Mouse (Mus musculus) ovary, adult 18-20 months (tissue): ENCODE data around the gene Cnot6.

ENCODE experiments used
- DNase-seq: peaks from one replicate; pipeline ENCODE4 v3.0.0; 2022; ENCODE audit warnings: low spot score, mixed read lengths

Gene Cnot6

DNA sequence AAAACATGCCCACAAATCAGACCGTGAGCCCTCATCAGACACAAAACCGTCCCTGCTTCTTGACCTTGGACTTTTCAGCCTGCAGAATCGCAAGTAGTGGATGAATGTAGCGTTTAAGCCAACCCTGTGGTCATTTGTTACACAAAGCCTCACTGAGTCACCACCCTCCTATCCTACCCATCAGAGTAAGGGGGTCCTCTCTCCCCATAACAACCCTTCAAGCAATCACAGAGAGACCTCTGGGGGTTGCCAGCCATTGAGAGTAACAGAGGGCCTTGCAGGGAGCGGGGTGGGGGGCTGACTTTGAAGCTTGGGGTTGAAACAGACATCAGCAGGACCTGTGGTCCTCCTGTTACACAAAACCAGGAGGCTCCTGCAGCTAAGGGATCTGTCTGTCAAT is 57.9 kb downstream of the Cnot6 start:
- DNase-seq = no peak

DNA sequence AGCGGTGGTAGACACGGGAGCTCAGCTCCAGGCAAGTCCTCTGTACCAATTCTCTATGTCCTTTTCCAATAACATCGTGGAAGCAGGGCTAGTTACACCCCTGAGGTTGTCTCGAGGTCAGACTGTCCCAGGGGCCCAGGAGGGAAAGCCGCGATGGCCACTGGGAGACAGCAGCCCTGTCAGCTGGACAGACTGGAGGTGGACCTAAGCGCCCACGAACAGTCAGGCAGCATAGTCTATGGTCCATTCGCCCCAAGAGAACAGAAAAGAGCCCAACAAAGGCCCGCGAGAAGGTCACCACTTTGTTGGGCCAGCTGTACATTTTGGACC is 59.5 kb downstream of the Cnot6 start:
- DNase-seq = no peak

GRCm38 (mm10) chr11:49652401-49653078 is 60.0 kb downstream of the Cnot6 start:
- DNase-seq = peak; percentile 43

GRCm38 (mm10) chr11:49651762-49652322 is 60.7 kb downstream of the Cnot6 start:
- DNase-seq = no peak

GRCm38 (mm10) chr11:49650994-49651761 is 61.3 kb downstream of the Cnot6 start:
- no peak for DNase-seq

GRCm38 (mm10) chr11:49650113-49650993 is 62.2 kb downstream of the Cnot6 start:
- DNase-seq = no peak

GRCm38 (mm10) chr11:49645677-49646076 is 66.8 kb downstream of the Cnot6 start:
- DNase-seq = no peak

- DNase-seq = no peak
Observed at GRCm38 (mm10) chr11:49636449-49636848, 76.1 kb downstream of the Cnot6 start.

- DNase-seq = no peak
Observed at GRCm38 (mm10) chr11:49635671-49636070, 76.9 kb downstream of the Cnot6 start.

DNA sequence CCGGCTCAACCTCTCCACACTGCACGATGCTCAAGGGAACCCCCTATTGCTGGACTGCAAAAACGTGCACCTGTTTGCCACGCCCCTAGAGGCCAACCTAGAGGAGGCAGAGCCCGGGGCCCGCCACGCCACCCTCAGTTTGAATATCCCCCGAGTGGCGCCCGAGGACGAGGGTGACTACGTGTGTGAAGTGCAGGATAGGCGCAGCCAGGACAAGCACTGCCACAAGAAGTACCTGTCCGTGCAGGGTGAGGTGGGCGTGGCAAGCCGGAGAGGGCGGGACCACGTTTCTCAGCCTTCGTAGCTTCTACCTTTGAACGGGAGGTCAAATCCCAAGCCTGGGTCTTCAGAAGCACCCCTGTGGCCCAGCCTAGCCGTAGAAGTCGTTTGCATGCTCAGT is 78.4 kb downstream of the Cnot6 start:
- DNase-seq = no peak

- DNase-seq = no peak
Observed at GRCm38 (mm10) chr11:49632256-49632655, 80.3 kb downstream of the Cnot6 start.

- DNase-seq = no peak
Observed at GRCm38 (mm10) chr11:49631154-49631553, 81.4 kb downstream of the Cnot6 start.

DNA sequence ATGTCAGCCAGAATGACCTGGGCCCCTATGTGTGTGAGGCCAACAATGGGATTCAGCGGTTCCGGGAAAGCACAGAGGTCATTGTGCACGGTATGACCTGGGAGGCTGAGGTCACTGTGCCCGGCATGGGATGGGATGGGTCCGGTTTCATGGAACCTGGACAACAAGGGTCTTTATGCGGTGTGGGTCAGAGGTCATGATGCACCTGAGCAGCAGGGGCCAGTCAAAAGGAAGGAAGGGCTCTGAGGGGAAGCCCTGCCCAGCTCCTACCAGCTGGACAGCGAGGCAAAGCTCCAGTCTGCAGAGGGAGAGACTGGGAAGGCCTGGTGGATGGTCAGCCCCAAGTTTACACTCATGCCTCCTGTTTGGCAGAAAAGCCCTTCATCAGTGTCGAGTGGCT is 85.8 kb downstream of the Cnot6 start:
- DNase-seq = no peak

GRCm38 (mm10) chr11:49625863-49626262 is 86.7 kb downstream of the Cnot6 start:
- DNase-seq = no peak

DNA sequence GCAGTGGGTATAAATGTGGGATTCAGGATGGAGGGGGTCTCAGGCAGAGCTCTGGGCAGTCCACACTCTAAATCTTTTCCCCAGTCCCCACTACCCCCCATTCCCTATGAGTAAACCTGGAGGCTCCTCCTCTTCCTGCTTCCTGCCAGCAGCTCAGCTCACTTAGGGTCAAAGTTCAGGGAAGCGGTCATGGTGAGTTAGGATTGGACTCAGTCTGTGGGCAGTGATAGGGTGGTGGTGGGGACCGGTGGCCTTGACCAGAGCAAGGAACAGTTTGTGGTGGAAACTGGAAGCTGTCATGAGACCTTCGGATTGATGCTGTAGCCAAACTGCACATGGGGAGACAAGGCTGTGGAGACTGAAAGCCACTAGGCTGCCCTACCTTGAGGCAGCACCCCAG is 88.4 kb downstream of the Cnot6 start:
- no peak for DNase-seq

- DNase-seq = no peak
Observed at GRCm38 (mm10) chr11:49621953-49622352, 90.6 kb downstream of the Cnot6 start.
